Mouse (Mus musculus) forebrain, embryonic 11.5 days (tissue): Measurements from ENCODE around the gene Slc25a41. TPM values are rescaled to one million over a fixed set of nuclear protein-coding genes. Genes with fewer than 3 reads are reported as not detected.

Source experiments
- ATAC-seq: fragments of 200-750 bp; cut with Nextera tagmentation; replicated peaks from 2 replicates; pipeline ENCODE4 v1.8.0; 2017; ENCODE audit warnings: moderate TSS enrichment; ENCODE audit not compliant: low FRiP score
- DNase-seq: peaks from one replicate; pipeline ENCODE4 v3.0.0-alpha.2; 2017; ENCODE audit warnings: low spot score
- H3K27ac ChIP-seq: fragments of 300-500 bp; sonication (generic); 2 replicates; pipeline ENCODE4 v1.5.1; 2014; ENCODE audit warnings: low read depth, low read length
- H3K27me3 ChIP-seq: fragments of 300-500 bp; sonication (generic); 2 replicates; pipeline ENCODE4 v1.6.1; 2014; ENCODE audit warnings: mild to moderate bottlenecking, low read length, mixed read lengths; ENCODE audit not compliant: control insufficient read depth, insufficient read depth
- H3K36me3 ChIP-seq: fragments of 300-500 bp; sonication (generic); 2 replicates; pipeline ENCODE4 v1.6.1; 2014; ENCODE audit warnings: mild to moderate bottlenecking, low read length, moderate library complexity, mixed read lengths; ENCODE audit not compliant: control insufficient read depth, insufficient read depth
- H3K4me1 ChIP-seq: fragments of 300-500 bp; sonication (generic); replicated peaks from 2 replicates; pipeline ENCODE4 v1.6.1; 2014; ENCODE audit warnings: low read length, mixed read lengths; ENCODE audit not compliant: control insufficient read depth, insufficient read depth
- H3K4me2 ChIP-seq: fragments of 300-500 bp; sonication (generic); 2 replicates; pipeline ENCODE4 v1.6.1; 2014; ENCODE audit warnings: low read depth, mild to moderate bottlenecking, low read length, moderate library complexity, mixed read lengths; ENCODE audit not compliant: severe bottlenecking
- H3K4me3 ChIP-seq: fragments of 300-500 bp; sonication (generic); 2 replicates; pipeline ENCODE4 v1.5.1; 2014; ENCODE audit warnings: low read depth, low read length
- H3K9ac ChIP-seq: fragments of 300-500 bp; sonication (generic); 2 replicates; pipeline ENCODE4 v1.6.1; 2014; ENCODE audit warnings: low read length
- H3K9me3 ChIP-seq: fragments of 300-500 bp; sonication (generic); 2 replicates; pipeline ENCODE4 v1.6.1; 2016; ENCODE audit warnings: low read length, mixed read lengths; ENCODE audit not compliant: control insufficient read depth
- WGBS: fragments of 180-500 bp; shearing (Covaris S2); extraction: QIAGEN DNeasy Blood & Tissue Kit; methylation state at CpG from one replicate; pipeline ENCODE4 v1.1.7; 2014; 5-methylcytosine and 5-hydroxymethylcytosine counted together
- polyA plus RNA-seq: library from polyadenylated mRNA; unstranded; fragments of >200 nt; fragmentation: Nextera tagmentation; extraction: Ambion mirVana; gene quantifications from 2 replicates; pipeline ENCODE4 v1.2.1, GENCODE M21; 2014

Slc25a41 gene
- polyA plus RNA-seq, 1 experiment from 2014 or later: not detected

DNA sequence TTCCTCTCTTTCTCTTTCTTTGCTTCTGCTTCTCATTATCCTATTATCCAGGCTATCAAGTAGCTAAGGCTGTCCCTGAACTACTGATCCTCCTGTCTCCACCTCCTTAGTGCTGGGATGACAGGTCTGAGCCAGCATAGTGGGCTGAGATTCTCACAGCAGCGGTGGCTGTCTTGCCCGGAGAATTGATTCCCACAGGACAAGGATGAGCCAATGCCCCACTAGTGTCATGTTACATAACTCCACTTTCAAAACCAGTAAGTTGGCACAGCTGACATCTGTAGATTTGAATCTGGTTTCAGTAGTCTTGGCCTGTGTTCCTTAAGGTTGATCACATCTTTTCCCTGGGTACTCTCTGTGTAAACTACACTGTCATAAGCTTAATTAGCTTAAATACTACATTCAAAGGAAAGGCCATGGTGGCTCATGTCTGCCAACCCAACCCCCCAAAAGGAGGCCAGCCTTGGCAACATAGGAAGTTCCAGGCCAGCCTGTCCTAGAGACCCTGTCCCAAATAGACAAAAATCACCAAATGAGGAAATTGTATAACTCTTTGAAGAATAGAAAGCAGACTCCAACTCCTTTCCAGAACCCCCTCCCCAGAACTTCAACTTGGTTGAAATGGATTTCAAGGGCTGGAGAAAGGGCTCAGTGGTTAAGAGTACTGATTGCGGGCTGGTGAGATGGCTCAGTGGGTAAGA is 55.2 kb downstream of the Slc25a41 start:
- no peak for ATAC-seq
- H3K9me3 ChIP-seq: no peaks in the 10 kb centered on the region
- H3K4me1 ChIP-seq: peaks cover 4% of the 10 kb centered on the region
- no peak overlapping the region for H3K4me3 ChIP-seq
- H3K27ac ChIP-seq: no peak overlapping the region
- 81% methylated on average over 3 of the region's 3 CpGs for WGBS
- no peak for DNase-seq
- no peak overlapping the region for H3K9ac ChIP-seq
- H3K36me3 ChIP-seq: no peaks in the 10 kb centered on the region
- no peak overlapping the region for H3K4me2 ChIP-seq
- H3K27me3 ChIP-seq: no peaks in the 10 kb centered on the region

DNA sequence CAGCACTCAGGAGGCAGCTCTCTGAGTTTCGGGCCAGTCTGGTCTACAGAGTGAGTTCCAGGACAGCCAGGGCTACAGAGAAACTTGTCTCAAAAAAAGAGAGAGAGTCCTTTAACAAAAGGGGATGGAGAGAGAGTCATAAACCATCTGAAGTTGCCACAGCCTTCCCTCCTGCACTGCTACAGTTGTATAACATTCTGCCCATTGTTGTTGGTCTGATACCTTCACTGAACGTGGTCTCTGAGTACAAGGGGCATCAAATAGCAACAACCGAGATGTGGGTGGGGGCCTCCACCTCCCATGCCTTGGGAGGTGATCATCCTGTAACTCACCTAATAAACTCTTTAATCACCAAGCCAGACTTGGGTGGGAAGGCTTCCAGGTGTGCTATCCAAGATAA is 55.8 kb downstream of the Slc25a41 start:
- no peak for ATAC-seq
- Histone ChIP-seq H3K9me3 (no peaks in the 10 kb centered on the region), H3K9ac (no peak overlapping the region), H3K4me1 (no peaks in the 10 kb centered on the region), H3K4me2 (no peak overlapping the region), H3K4me3 (no peak overlapping the region), H3K27me3 (no peaks in the 10 kb centered on the region), H3K36me3 (no peaks in the 10 kb centered on the region), H3K27ac (no peak overlapping the region)
- 79% methylated on average over 3 of the region's 3 CpGs for WGBS
- DNase-seq: peak; percentile 41

DNA sequence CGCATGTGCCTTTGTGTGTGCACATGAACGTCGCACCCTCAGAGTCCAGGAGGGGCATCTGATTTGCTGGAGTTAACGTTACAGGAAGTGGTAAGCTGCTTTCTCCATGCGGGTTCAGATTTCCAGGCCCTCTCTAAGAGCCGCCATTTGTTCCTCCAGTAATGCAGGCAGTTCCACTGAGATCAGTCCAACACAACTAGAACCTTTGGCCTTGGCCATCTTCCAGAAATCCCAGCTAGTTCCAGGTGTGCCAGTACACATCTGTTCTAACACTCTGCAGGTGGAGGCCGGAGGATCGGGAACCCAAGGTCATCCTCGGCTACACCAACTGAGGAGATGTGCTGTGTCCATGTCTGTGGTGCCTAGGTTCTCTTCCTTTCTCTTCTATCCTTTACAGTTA is 56.6 kb downstream of the Slc25a41 start:
- WGBS: 86% methylated on average over 9 of the region's 9 CpGs

More for the DNA sequence above, 56.6 kb downstream of the Slc25a41 start:
- DNase-seq: peak; percentile 35
- Histone ChIP-seq H3K27me3 (no peaks in the 10 kb centered on the region), H3K27ac (no peak overlapping the region), H3K4me2 (no peak overlapping the region), H3K9me3 (no peaks in the 10 kb centered on the region), H3K9ac (no peak overlapping the region), H3K4me3 (no peak overlapping the region), H3K4me1 (no peaks in the 10 kb centered on the region), H3K36me3 (no peaks in the 10 kb centered on the region)
- ATAC-seq: no peak

Other genes starting within 250 kb of the Slc25a41 start
- gene Rfx2, start 210.6 kb downstream of the Slc25a41 start, polyA plus RNA-seq: 10.9 and 11.1 TPM in 2 replicates
- gene Acsbg2, start 167.2 kb downstream of the Slc25a41 start, polyA plus RNA-seq: not detected in 2 replicates
- 0.53 and 0.57 TPM in 2 replicates for gene 1700061G19Rik, start 166.2 kb downstream of the Slc25a41 start, polyA plus RNA-seq
- gene Mllt1, start 106.2 kb downstream of the Slc25a41 start, polyA plus RNA-seq: 56.7 and 57.2 TPM in 2 replicates
- not detected in 2 replicates for gene Acer1, start 59.5 kb downstream of the Slc25a41 start, polyA plus RNA-seq
- 151 and 166 TPM in 2 replicates for gene Clpp, start 51.3 kb downstream of the Slc25a41 start, polyA plus RNA-seq
- 29.3 and 34.8 TPM in 2 replicates for gene Alkbh7, start 44.3 kb downstream of the Slc25a41 start, polyA plus RNA-seq
- gene Pspn, start 41.6 kb downstream of the Slc25a41 start, polyA plus RNA-seq: 0.76 TPM in 1 of 2 replicates, not detected in the other
- 77.3 and 82.7 TPM in 2 replicates for gene Gtf2f1, start 30.4 kb downstream of the Slc25a41 start, polyA plus RNA-seq
- 0.27 and 0.39 TPM in 2 replicates for gene Gm17949, start 30.2 kb downstream of the Slc25a41 start, polyA plus RNA-seq
- 62.9 and 67.6 TPM in 2 replicates for gene Khsrp, start 10.1 kb downstream of the Slc25a41 start, polyA plus RNA-seq
- 1.5 and 1.9 TPM in 2 replicates for gene Crb3, start 17.5 kb upstream of the Slc25a41 start, polyA plus RNA-seq
- 19.9 and 21.5 TPM in 2 replicates for gene Slc25a23, start 18.2 kb upstream of the Slc25a41 start, polyA plus RNA-seq
- 4.6 and 5.7 TPM in 2 replicates for gene Dennd1c, start 36.9 kb upstream of the Slc25a41 start, polyA plus RNA-seq
- 81.6 and 99.7 TPM in 2 replicates for gene Tubb4a, start 46.1 kb upstream of the Slc25a41 start, polyA plus RNA-seq
- gene Tnfsf9, start 63.7 kb upstream of the Slc25a41 start, polyA plus RNA-seq: 10.9 and 12.9 TPM in 2 replicates
- not detected in 2 replicates for gene Cd70, start 108.1 kb upstream of the Slc25a41 start, polyA plus RNA-seq
- 0.13 and 0.19 TPM in 2 replicates for gene Tnfsf14, start 152.5 kb upstream of the Slc25a41 start, polyA plus RNA-seq
- not detected in 2 replicates for gene C3, start 186.5 kb upstream of the Slc25a41 start, polyA plus RNA-seq
- 22.3 and 22.8 TPM in 2 replicates for gene Gpr108, start 206.8 kb upstream of the Slc25a41 start, polyA plus RNA-seq
- gene Trip10, start 207.8 kb upstream of the Slc25a41 start, polyA plus RNA-seq: 31.1 and 32.5 TPM in 2 replicates
- gene Vav1, start 237.4 kb upstream of the Slc25a41 start, polyA plus RNA-seq: 1.4 TPM in 2 replicates